Mouse (Mus musculus): ENCODE results near the gene Hgf.

The Hgf gene

DNA sequence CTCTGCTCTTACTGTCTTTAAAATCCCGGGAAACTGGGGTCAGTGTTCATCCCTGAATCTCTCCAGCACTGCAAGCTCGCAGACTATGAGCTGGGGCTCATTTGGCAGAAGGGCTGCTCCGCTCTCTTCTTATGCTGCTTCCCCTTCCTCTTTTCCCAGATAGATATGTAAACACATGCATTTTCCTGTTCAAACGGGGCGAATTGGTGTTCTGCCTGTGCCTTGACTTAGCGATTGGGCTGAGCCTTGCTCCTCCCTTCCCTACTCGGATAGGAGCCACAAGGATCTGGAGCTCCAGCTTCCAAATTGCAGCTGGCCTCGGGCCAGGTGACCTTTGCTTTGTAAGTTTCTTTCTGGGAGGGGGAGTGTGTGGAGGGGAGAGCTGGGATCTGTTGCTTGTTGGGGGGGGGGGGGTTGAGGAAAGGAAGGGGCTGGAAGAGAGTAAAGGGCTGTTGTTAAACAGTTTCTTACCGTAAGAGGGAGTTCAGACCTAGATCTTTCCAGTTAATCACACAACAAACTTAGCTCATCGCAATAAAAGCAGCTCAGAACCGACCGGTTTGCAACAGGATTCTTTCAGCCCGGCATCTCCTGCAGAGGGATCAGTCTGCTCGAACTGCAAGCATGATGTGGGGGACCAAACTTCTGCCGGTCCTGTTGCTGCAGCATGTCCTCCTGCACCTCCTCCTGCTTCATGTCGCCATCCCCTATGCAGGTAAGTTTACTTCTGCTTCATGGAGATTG lies at the start of gene Hgf:
Hgf (plus strand) TSS at position 192 of the 744 bp plus-strand sequence.
- DNase-seq, result no peak

DNA sequence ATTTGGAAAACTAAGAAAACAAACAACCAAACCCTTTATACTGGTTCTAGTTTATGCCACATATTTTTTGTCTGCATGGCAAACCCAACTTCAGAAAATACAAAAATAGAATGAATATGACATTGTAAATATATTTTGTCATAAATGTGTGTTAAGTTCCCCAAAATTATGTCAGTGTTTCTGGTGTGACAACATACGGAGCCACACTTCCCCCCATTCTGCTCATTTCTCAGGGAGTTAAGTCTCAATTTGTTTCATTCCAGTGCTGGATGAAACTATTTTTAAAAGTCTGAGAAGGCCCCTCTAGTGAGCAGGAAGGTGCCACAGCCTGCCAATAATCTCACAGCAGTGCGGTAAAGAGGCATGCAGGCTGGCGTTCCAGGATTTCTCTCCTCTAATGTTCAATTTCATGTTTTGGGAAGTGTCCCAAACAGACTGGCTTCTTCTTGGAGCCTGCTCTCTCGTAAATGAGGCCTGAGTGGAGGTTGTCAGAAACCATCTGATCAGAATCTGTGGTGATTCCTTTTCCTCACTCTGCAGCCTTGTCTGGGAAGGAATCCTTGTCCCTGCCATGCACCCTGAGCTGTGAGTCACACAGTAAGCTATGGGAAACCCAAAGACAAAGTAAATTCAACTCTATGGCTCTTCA lies 46.5 kb upstream of the Hgf start:
- DNase-seq, result no peak

DNA sequence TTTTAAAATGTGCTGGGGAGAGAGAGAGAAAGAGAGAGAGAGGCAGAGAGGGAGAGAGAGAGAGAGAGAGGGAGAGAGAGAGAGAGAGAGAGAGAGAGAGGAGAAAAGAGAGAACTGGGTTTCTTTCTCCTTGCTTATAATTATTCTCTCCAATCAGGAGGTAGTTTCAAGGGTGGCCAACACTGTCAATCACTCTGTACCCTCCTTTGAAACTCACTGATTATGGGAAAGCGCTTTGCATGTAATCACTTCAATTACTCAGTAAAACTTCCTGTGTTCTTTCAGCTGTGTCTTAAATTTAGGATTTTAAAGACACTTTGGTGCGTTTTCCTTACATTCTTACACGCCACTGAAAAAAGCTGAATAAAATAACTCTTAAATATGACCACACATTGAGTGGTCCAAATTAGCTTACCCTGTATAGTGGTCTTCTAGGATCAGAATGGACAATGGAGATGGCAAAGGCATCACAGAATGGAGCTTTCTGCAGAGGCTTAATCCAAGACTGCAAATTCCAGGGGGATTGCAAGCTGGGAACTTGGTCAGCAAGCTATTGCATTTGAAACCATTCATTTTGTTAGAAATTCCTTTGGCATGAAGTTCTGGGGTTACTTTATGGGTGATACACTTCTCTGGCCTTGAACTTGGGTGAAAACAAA lies 21.5 kb upstream of the Hgf start:
- no peak for DNase-seq

GRCm38 (mm10) chr5:16538067-16538466 lies 15.2 kb upstream of the Hgf start:
- DNase-seq, result no peak

GRCm38 (mm10) chr5:16541561-16542116 lies 11.7 kb upstream of the Hgf start:
- no peak for DNase-seq

- DNase-seq, result no peak
Measured at GRCm38 (mm10) chr5:16547490-16547889, 5.8 kb upstream of the Hgf start.

DNA sequence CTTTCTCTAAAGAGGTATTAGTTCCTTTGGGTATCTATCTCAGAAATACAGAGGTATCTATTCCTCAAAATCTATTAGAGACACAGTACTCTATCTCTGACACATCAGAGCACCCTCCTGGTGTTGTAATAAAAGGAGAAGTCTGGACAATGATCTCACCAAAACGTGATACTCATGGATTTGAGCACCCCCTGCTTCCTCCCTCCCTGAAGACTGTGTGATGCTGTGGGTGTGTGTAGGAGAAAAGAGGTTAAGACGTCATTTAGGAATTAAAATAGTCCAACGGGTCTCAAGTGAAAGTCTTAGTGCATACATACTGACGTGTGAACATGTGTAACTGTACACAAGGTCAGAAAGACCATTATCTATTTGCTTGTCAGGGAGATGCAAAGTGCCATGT lies 648 bp upstream of the Hgf start:
- no peak for DNase-seq

DNA sequence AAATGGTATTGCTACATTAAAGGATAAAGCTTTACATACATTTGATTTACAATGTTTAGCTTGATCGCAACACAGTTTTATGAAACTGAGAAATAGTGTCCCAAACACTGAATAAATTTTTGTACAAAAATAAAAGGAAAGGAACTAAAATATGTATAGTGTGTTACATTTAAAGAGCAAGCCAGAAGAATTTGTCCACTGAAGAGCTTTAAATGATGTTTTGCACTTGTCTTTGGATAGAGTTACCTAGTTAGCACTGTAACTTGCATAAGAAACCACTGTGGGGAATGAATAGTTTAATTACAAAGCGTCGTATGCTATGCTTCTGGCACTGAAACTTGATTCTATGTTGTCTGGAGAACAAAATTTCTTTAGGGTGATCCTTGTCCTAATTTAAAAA lies 7.0 kb downstream of the Hgf start:
- DNase-seq, result no peak

DNA sequence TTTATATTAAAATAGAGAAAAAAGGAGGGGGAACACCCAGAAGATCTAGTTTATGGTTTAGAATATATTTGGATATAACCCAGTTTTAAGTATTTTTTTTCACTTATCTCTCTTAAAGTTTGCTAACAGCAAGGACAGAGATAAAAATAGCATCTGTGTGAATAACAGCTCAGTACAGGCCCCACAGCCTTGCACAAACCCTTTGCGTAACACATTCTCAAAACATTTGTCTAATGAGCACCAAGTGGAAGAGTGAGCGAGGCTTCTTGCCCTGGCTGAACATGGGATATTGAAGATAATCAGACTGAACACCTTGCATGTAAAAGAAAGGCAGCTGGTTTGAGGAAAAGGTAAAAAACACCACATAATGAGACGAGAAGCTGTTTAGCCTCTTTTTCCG lies 15.7 kb downstream of the Hgf start:
- DNase-seq, result no peak

GRCm38 (mm10) chr5:16577882-16578742 lies 24.8 kb downstream of the Hgf start:
- no peak for DNase-seq

DNA sequence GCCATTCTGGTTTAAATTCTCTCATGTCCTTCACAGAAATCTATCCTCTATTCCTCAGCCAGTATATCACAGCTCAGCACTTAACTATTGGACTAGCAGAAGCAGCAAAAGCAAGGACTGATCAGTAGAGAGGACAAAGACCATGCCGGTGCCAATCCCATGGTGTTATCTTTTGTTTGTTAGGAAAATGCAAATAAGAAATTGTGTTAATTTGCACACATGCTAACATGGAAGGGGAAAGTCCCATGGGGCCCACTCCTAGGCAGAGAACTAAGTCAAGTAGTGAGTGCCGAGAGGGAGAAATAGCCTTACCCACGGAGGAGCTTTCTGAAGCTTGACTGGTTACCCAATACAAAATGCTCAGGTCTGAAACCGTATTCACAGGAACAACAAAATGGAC lies 42.4 kb downstream of the Hgf start:
- no peak for DNase-seq

DNA sequence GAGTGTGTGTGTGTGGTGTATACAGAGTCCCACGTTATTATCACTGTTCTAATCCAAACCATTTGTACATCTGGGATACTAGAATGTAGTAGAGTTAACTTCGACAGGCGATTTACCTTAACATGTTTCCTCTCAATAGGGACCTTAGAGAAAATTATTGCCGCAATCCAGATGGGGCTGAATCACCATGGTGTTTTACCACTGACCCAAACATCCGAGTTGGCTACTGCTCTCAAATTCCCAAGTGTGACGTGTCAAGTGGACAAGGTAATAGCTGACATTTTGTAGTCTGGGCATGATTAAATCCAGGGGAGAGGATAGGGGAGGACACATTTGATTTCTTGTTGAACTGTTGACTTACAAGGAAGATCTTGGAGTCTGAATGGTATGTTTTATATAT lies 44.7 kb downstream of the Hgf start:
- DNase-seq, result no peak

DNA sequence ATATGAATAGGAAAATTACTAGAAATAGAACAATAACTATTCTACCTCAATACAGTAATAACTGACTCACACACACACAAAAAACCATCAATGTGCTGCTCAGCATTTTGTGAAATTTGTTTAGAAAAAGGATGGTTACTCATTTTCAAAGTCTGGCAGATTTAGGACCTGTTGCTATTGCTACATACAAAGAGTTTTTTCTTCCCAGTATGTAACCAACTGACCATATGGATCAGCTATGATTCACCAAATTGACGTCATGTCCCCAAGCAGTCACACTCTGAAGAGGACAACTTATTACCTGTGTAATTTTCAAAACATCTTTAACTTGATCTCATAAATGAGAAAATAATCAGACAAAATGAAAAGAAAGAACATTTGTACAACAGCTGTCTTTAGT lies 48.2 kb downstream of the Hgf start:
- no peak for DNase-seq

- no peak for DNase-seq
Measured at GRCm38 (mm10) chr5:16632996-16633395, 79.7 kb downstream of the Hgf start.

DNA sequence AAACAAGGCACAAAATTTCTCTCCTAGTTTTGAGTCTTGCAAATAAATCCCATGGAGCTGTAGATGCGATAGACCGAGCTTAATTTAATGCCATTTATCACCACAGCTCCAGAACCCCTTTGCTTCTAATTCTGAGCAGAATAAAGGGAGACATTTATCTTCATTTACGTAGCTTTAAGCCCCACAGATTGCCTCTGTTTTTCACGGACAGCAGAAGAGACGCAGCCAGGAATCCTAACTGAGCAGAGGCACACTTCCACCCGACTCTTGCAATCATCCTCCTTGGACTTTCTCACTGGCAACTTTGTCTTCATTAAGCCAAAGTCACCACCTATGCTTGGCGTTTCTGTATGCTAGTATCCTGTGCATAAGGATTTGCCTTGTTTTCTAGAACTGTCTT lies 93.1 kb downstream of the Hgf start:
- DNase-seq, result no peak

DNA sequence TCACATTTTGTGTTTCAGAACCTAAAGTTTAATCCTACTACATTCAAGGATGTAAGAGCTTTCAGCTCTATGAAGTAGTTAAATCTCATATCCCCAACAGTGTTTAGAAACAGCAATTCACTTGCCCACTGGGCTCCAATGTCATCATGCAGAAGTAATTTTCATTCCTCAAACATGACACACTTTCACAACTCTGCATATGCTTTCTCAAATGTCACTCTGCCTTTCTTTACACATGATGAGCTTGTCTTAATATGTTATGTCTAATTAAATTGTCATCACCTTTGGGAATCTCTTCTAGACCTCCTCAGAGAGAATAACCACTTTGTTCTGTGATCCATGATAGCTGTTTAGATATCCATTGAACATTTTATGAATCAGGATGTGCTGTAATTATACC lies 94.4 kb downstream of the Hgf start:
- no peak for DNase-seq

DNA sequence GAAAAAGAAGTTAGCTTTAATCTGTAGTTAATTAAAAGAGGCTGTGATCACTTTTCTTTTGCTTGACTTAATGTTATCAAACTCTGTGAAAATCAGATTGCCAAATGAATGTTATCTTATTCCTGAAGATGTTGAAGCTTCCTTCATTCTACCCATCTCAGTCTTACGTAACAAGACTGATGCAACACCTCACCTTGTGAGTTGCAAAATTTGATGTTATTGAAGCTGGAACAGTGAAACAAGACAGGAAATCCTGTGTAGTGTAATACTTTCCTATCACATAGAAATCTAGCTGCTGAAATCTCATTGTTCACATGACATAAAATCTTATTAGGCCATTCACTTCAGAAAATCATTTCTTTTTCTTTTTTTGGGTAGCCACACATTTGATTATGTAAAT lies 96.9 kb downstream of the Hgf start:
- no peak for DNase-seq

DNA sequence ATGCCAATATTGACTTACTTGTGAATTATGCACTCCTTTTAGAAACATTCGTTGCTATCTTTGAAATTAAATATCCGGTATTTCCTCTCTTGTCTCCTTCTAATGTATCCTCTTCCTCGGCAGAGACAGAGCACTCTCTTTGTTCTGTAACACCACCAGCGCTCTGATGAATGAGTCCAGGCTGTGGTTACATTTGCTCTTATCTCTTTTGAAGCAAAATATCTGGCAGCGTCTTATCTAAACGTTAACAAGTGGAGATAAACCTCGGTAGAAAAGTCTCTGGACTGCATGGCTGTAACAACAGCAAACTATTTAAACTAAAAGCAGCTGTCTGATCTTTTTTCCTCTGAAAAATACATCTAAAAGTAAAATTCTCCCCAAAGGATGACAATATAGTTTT lies 100.7 kb downstream of the Hgf start:
- no peak for DNase-seq
